Mouse (Mus musculus) forebrain, embryonic 13.5 days (tissue): Measurements from ENCODE around the gene Rnaseh2a. TPM values are rescaled to one million over a fixed set of nuclear protein-coding genes. Genes with fewer than 3 reads are reported as not detected.

Experiments
- ATAC-seq: fragments of 200-750 bp; cut with Nextera tagmentation; 2 replicates; pipeline ENCODE4 v1.8.0; 2017
- H3K27ac ChIP-seq: fragments of 300-500 bp; sonication (generic); 2 replicates; pipeline ENCODE4 v1.5.1; 2015; ENCODE audit warnings: inconsistent platforms, mild to moderate bottlenecking, moderate library complexity
- H3K27me3 ChIP-seq: fragments of 300-500 bp; sonication (generic); 2 replicates; pipeline ENCODE4 v1.6.1; 2015; ENCODE audit warnings: mild to moderate bottlenecking, inconsistent platforms
- H3K36me3 ChIP-seq: fragments of 300-500 bp; sonication (generic); 2 replicates; pipeline ENCODE4 v1.6.1; 2015; ENCODE audit warnings: mild to moderate bottlenecking, inconsistent platforms; ENCODE audit not compliant: poor library complexity, severe bottlenecking
- H3K4me1 ChIP-seq: fragments of 300-500 bp; sonication (generic); 2 replicates; pipeline ENCODE4 v1.6.1; 2015; ENCODE audit warnings: inconsistent platforms
- H3K4me2 ChIP-seq: fragments of 300-500 bp; sonication (generic); 2 replicates; pipeline ENCODE4 v1.6.1; 2015; ENCODE audit warnings: inconsistent platforms, mild to moderate bottlenecking, moderate library complexity
- H3K4me3 ChIP-seq: fragments of 300-500 bp; sonication (generic); 2 replicates; pipeline ENCODE4 v1.5.1; 2015; ENCODE audit warnings: mild to moderate bottlenecking, inconsistent platforms
- H3K9ac ChIP-seq: fragments of 300-500 bp; sonication (generic); 2 replicates; pipeline ENCODE4 v1.6.1; 2015; ENCODE audit warnings: mild to moderate bottlenecking, inconsistent platforms
- H3K9me3 ChIP-seq: fragments of 300-500 bp; sonication (generic); replicated peaks from 2 replicates; pipeline ENCODE4 v1.6.1; 2016; ENCODE audit warnings: inconsistent platforms
- WGBS: fragments of 180-500 bp; shearing (Covaris S2); methylation state at CpG from one replicate; pipeline ENCODE4 v1.1.7; 2015; 5-methylcytosine and 5-hydroxymethylcytosine counted together
- polyA plus RNA-seq: library from polyadenylated mRNA; unstranded; fragments of >200 nt; fragmentation: Nextera tagmentation; extraction: Ambion mirVana; gene quantifications from 2 replicates; pipeline ENCODE4 v1.2.1, GENCODE M21; 2015

The Rnaseh2a gene
- polyA plus RNA-seq, 1 experiment from 2014 or later, result 119 TPM

DNA sequence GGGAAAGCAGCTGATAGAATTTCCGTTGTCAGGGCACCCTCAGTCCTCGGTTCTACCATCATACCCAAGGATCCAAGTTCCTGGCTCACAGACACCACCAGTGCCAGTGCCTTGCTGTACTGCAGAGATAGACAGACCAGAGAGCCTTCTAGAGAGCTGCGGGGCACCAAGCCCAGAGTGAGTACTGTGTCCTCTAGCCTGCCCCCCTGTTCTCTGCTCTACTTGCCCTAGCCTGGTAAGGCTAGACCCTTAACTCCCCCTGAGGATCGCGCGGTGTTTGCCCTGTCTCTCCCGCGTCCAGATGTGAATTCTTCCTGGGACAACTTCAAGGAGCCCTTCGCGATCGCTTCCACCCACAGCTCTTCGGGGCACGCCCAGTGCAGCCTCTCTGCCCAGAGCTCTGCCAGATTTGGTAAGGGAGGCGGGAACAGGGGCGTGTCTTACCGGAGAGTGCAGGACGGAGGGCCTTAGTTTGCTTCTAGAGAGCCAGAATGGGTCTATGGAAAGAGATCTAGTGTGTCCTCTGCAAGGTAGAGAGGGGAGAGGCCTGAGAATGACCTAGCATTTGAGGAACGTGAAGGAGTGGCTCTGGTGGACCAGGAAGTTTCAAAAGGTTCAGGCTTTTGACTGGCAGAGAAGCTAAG is 16.8 kb downstream of the Rnaseh2a start:
- peaks cover 48% of the 10 kb centered on the region for H3K27me3 ChIP-seq

DNA sequence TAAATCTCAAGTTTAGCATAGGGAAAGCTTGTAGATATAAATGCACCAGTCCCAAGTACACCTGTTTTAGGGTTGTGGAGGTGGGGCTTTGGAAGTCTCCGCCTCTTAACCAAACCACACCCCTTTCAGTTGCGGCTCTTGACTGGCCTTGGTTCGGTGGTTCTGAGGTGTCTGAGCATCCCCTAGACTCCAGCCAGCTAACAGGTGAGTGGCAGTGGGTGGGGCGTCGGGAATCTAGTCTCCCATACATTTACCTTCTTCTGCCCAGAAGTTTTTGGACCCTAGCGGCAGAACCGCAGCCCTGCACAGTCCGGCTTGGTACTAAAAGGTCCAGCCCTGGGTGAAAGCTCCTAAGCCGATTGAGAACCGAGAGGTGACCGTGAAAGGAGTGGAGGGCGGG is 19.8 kb downstream of the Rnaseh2a start:
- Histone ChIP-seq H3K9me3 (no peaks in the 10 kb centered on the region), H3K36me3 (no peaks in the 10 kb centered on the region), H3K4me2 (no peak overlapping the region), H3K27me3 (peaks cover 76% of the 10 kb centered on the region), H3K4me1 (peaks cover 23% of the 10 kb centered on the region), H3K9ac (no peak overlapping the region), H3K27ac (no peak overlapping the region), H3K4me3 (no peak overlapping the region)
- ATAC-seq, result no peak
- WGBS, result 17% methylated on average over 12 of the region's 12 CpGs

More for the DNA sequence above, 16.8 kb downstream of the Rnaseh2a start:
- ATAC-seq, result 0 out of 2 replicates have a peak, but pooled peaks have one; percentile 38
- 11% methylated on average over 18 of the region's 18 CpGs for WGBS
- no peak overlapping the region for H3K27ac ChIP-seq
- H3K4me1 ChIP-seq, result no peaks in the 10 kb centered on the region
- H3K4me3 ChIP-seq, result no peak overlapping the region
- H3K4me2 ChIP-seq, result no peak overlapping the region
- H3K9ac ChIP-seq, result no peak overlapping the region
- H3K9me3 ChIP-seq, result no peaks in the 10 kb centered on the region
- H3K36me3 ChIP-seq, result peaks cover 16% of the 10 kb centered on the region

DNA sequence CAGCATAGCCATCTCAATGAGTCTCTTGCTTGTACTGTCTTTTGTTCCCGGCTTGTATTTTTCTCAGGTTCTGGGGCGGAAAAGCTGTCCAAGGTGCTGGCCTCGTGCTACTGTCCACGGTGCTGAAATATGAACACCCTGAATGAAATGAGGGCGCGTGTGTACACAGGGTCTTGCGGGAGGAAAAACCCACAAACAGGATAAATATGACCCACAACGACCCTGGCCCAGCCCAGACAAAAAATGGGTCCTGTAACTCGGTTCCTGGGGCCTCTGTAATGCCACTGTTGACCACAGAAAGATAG is 22.4 kb downstream of the Rnaseh2a start:
- Histone ChIP-seq H3K4me1 (peaks cover 29% of the 10 kb centered on the region), H3K9ac (0 out of 2 replicates have a peak overlapping the region, but pooled peaks have one; percentile 17), H3K4me2 (no peak overlapping the region; the same call in 1 of the 2 replicates), H3K36me3 (no peaks in the 10 kb centered on the region), H3K9me3 (no peaks in the 10 kb centered on the region), H3K4me3 (no peak overlapping the region), H3K27ac (no peak overlapping the region), H3K27me3 (peaks cover 84% of the 10 kb centered on the region)
- 14% methylated on average over 9 of the region's 9 CpGs for WGBS
- ATAC-seq, result no peak

DNA sequence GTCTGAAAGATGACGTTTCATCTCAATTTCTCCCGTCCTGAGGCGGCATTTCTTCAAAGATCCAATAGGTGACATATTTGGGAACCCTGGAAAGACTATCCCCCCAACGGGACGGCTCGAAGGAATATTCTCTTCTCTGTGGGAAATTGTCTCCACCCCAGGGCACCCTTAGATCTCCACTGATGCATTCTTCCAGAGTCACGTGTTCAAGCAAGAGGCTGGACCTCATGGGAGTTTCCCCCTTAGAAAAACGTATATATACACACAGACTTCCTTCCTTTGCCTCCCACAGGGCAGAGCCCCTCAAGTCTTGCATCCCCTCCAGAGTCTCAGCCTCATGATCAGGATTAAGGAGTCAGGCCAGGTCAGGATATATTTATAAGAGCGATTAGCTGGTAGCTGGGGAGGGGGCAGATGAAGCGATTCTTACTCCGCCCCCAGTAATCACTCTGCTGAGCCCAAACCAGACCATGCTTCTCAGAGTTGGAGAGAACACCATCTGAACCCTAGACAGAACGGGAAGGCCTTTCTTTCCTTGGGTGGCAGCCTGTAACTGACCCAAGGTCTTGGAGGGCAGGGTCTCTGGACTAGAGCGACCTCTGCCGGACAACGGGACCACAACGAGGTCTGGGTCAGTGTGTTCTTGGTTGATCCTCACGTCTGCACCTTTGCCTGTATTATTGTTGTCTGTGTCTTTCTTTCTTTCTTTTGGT is 22.9 kb downstream of the Rnaseh2a start, which contains the start of gene Rtbdn:
Gene Rtbdn, plus strand, starts transcription at position 464 of the 713 bp plus-strand sequence.
- peaks cover 29% of the 10 kb centered on the region for H3K4me1 ChIP-seq
- peak within 1 kb of the TSS; percentile 69 for H3K4me3 ChIP-seq
- H3K9ac ChIP-seq, result peak within 1 kb of the TSS; percentile 76
- ATAC-seq, result peak; percentile 10; the same call in 1 of the 2 replicates
- peak within 1 kb of the TSS; percentile 91 for H3K4me2 ChIP-seq
- H3K9me3 ChIP-seq, result no peaks in the 10 kb centered on the region
- 0 out of 2 replicates have a peak within 1 kb of the TSS, but pooled peaks have one; percentile 54 for H3K27ac ChIP-seq
- WGBS, result 8% methylated on average over 17 of the region's 17 CpGs
- no peaks in the 10 kb centered on the region for H3K36me3 ChIP-seq
- H3K27me3 ChIP-seq, result peaks cover 82% of the 10 kb centered on the region

DNA sequence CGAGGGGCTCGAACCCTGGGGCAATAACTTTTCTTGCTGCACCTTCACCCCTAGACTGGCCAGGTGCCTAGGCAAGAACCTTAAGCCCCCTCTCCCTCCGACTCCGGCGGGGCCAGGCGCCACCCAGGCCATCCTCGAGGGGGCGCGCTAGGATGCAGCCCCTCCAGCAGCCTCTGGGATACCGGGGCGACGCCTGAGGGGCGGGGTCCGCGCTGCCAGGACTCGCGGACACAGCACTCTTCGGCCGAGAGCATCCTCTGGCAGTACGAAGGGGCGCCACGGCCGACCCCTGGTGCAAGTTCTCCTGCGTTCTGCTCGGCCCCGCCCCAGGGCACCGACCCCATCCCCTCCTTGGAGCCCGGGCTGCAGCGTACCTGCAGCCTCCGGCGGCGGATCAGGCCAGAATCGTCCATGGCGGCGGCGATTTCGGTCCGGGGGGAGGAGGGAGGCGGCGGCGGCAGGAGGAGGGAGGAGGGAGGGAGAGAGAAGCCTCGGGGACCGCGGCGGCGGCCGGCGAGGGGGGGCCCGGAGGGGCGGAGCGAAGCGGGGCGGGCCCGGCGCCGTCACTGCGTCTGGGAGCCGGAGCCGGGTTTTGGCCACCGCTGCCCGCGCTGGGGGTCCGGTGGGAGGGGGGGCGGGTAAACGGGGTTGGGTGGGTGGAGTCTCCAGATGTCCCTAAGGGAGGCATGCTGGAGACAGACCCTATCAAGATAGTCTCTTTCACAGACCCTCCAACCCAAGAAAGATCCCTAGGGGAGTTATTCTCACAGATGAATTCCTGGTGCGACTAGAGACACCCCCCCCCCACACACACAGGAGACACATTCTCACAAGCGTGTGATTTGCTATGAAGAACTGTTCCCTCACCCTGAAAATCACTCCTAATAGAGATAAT is 23.7 kb downstream of the Rnaseh2a start:
- H3K9me3 ChIP-seq, result no peaks in the 10 kb centered on the region
- WGBS, result under 1% methylated on average over 51 of the region's 67 CpGs
- H3K4me1 ChIP-seq, result peaks cover 29% of the 10 kb centered on the region
- peak overlapping the region; percentile 69 for H3K4me3 ChIP-seq
- H3K27me3 ChIP-seq, result peaks cover 76% of the 10 kb centered on the region
- no peaks in the 10 kb centered on the region for H3K36me3 ChIP-seq
- H3K27ac ChIP-seq, result 0 out of 2 replicates have a peak overlapping the region, but pooled peaks have one; percentile 54
- peak overlapping the region; percentile 91 for H3K4me2 ChIP-seq
- ATAC-seq, result peak; percentile 71
- H3K9ac ChIP-seq, result peak overlapping the region; percentile 76

DNA sequence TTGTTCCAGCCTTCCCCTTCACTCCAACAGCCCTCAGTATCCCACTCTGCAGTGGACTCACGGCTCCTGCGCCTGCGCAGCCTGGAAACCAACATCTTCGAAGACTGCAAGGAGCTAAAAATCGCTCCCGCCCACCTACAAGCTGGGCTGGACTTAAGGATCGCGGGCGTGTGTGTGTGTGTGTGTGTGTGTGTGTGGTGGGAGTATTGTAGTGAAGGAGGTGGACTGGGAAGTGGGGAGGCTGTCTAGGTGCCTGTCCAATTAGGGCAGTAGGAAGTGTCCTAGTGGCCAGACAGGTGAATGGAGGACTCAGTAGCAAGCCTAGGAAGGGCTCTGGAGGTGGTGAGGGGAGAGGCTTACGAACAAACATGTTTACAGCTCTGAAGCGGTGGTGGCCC is 24.3 kb downstream of the Rnaseh2a start:
- Histone ChIP-seq H3K27ac (no peak overlapping the region), H3K4me3 (peak overlapping the region; percentile 69), H3K36me3 (no peaks in the 10 kb centered on the region), H3K9me3 (no peaks in the 10 kb centered on the region), H3K4me1 (peaks cover 29% of the 10 kb centered on the region), H3K27me3 (peaks cover 69% of the 10 kb centered on the region), H3K9ac (peak overlapping the region; percentile 76), H3K4me2 (peak overlapping the region; percentile 91)
- WGBS, result 2% methylated on average over 11 of the region's 11 CpGs
- peak; percentile 46 for ATAC-seq

DNA sequence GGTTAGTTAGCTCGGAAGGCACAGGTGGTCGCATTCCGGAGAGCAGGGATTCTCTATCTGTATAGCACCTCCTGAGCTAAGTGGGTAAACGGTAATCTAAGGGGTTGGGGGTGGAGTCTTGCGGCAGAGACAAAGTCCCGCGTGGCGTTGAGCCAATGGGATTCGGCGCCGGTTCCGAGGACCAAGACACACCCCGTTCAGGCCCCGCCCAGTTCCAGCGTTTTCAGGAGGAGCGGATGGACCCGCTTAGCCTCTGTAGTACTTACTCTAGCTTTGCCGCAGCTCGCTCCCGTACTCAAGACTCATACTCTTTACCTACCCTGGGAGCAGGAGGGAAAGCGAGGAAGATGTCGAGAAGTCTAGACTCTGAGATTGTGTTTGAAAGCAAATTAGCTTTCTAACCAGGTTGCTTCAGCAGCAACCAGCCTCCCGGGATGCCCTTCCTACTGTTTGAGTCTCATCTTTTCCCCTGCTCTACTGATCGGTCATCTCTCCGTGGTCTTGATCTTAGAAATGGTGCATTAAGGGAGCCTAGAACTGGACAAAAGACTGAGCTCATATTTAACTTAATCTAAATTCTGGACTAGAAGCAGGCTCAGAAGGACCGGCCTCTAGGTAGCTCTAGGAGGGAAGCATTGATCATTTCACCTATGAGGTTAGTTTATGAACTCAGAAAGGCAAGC is 24.9 kb downstream of the Rnaseh2a start:
- Histone ChIP-seq H3K27ac (no peak overlapping the region), H3K9me3 (no peaks in the 10 kb centered on the region), H3K4me3 (peak overlapping the region; percentile 69), H3K4me2 (peak overlapping the region; percentile 91), H3K9ac (peak overlapping the region; percentile 76; the same call in 1 of the 2 replicates), H3K27me3 (peaks cover 63% of the 10 kb centered on the region), H3K36me3 (no peaks in the 10 kb centered on the region), H3K4me1 (peaks cover 29% of the 10 kb centered on the region)
- 2% methylated on average over 26 of the region's 26 CpGs for WGBS
- ATAC-seq, result peak; percentile 41; the same call in 1 of the 2 replicates

DNA sequence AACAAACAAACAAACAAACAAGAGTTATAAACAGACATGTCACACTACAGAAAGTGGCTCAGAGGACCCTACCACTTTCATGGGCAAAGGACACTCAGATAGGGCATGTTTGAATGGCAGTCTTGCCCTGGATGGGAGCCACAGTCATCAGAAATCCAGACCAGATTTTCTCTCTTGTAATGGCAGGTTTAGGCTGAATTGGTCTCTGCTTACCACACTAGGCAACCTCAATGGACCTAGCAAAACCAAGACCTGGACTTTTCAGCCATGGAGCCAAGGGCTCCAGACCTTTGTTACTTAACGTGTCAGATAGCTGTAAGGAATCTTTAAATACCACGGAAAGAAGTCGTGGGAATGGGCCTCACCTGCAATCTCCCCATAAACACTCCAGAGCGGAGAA is 25.9 kb downstream of the Rnaseh2a start:
- Histone ChIP-seq H3K36me3 (no peaks in the 10 kb centered on the region), H3K9ac (no peak overlapping the region), H3K4me1 (peaks cover 29% of the 10 kb centered on the region), H3K27me3 (peaks cover 59% of the 10 kb centered on the region), H3K4me2 (peak overlapping the region; percentile 91; the same call in 1 of the 2 replicates), H3K4me3 (peak overlapping the region; percentile 69), H3K9me3 (no peaks in the 10 kb centered on the region), H3K27ac (no peak overlapping the region)
- WGBS, result 16% methylated on average over 4 of the region's 4 CpGs
- no peak for ATAC-seq

DNA sequence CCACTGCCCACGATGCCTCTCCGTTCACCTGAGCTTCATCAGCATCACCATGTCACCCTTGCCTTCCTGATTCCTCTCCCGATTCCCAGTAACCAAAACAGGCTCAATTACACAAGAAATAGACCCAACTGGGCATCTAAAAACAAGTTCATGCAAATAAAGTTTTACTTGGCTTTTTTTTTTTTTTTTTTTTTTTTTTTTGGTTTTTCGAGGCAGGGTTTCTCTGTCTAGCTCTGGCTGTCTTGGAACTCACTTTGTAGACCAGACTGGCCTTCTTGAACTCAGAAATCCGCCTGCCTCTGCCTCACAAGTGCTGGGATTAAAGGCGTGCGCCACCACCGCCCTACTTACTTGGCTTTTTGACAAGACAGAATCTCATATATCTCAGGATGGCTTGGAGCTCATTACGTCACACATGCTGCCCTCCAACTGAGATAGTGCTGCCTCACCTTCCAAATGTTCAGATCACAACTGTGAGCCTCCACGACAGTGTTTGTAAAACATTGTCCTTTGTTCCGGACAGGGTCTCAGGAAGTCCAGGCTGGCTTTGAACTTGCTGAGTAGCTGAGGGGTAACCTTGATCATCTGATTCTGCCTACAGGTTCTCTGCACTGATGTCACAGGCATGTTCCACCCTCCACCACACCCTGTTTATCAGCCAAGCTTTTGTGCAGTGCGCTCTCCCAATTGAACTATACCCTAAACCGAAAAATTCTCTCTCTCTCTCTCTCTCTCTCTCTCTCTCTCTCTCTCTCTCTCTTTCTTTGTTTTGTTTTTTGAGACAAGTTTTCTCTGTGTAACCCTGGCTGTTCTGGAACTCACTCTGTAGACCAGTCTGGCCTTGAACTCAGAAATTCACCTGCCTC is 31.7 kb downstream of the Rnaseh2a start:
- Histone ChIP-seq H3K4me3 (peak overlapping the region; percentile 74), H3K9me3 (no peaks in the 10 kb centered on the region), H3K9ac (no peak overlapping the region), H3K27me3 (peaks cover 20% of the 10 kb centered on the region), H3K36me3 (no peaks in the 10 kb centered on the region), H3K4me1 (peaks cover 33% of the 10 kb centered on the region), H3K27ac (no peak overlapping the region), H3K4me2 (peak overlapping the region; percentile 80)
- ATAC-seq, result no peak
- WGBS, result 66% methylated on average over 13 of the region's 13 CpGs

DNA sequence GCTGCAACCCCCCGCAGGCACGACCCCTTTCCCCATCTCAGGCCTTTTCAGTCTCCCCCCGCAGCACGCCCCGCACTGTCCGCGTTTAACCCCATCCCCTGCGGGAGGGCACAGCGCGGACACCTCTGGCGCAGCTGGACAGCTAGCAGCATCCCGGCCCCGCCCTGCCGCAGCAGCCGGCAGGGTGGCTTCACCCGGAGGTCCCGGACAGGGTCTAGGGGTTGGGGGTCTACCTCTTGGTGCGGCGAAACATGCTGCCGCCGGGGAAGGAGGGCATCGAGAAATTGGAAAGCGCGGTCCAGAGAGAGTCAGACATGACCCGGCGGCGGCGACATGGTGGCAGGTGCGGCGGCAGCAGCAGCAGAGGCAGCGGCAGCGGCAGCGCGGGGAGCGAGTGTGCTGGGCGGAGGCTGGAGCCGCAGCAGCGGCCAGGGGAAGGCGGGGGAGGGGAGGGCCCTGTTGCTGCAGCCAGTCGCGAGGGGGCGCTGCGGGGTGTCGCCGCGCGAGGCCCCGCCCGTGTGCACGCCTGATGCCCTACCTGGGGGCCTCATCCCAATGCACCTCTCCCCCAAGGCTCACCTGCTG is 32.5 kb downstream of the Rnaseh2a start, which contains the start of gene Mast1:
Gene Mast1, minus strand, starts transcription at position 398 of the 585 bp plus-strand sequence.
- Histone ChIP-seq H3K4me3 (peak within 1 kb of the TSS; percentile 74), H3K27me3 (peaks cover 17% of the 10 kb centered on the region; the same call in 1 of the 2 replicates)
- WGBS, result under 1% methylated on average over 41 of the region's 50 CpGs

More for the DNA sequence above, 32.5 kb downstream of the Rnaseh2a start, which contains the start of gene Mast1:
- Histone ChIP-seq H3K36me3 (no peaks in the 10 kb centered on the region), H3K4me2 (peak within 1 kb of the TSS; percentile 80), H3K27ac (peak within 1 kb of the TSS; percentile 87), H3K9me3 (no peaks in the 10 kb centered on the region), H3K4me1 (peaks cover 33% of the 10 kb centered on the region), H3K9ac (peak within 1 kb of the TSS; percentile 89)
- ATAC-seq, result peak; percentile 62
